Mouse (Mus musculus) erythroid progenitor cell, adult 5-6 weeks (primary cell): ENCODE results near the gene Lrmda. TPM values are rescaled to one million over a fixed set of nuclear protein-coding genes. Genes with fewer than 3 reads are reported as not detected.
"Not testable (repeated sequence)": the region's sequence is repeated elsewhere in the genome, so short reads cannot be mapped to it uniquely, and the experiment has no call there.

Source experiments
- ATAC-seq: replicated peaks from 2 replicates; pipeline ENCODE4 v1.8.0; 2016; ENCODE audit warnings: moderate number of reproducible peaks, mild to moderate bottlenecking, moderate TSS enrichment, inconsistent platforms; ENCODE audit not compliant: poor library complexity, low FRiP score, severe bottlenecking
- total RNA-seq, 2 experiments: library from RNA; stranded (forward) in 1 of 2; stranded (reverse) in 1 of 2; fragments of 150-400 nt in 1 of 2; fragments of 186-747, 209-891 nt in 1 of 2; gene quantifications; 2 replicates each; pipeline versions ENCODE4 v1.2.3 to v1.2.4; 2015 to 2017; ENCODE audit warnings: low replicate concordance in 2 of 2

The Lrmda gene
- total RNA-seq, 2 experiments from 2014 or later = 12.2 TPM; not detected in 1

DNA sequence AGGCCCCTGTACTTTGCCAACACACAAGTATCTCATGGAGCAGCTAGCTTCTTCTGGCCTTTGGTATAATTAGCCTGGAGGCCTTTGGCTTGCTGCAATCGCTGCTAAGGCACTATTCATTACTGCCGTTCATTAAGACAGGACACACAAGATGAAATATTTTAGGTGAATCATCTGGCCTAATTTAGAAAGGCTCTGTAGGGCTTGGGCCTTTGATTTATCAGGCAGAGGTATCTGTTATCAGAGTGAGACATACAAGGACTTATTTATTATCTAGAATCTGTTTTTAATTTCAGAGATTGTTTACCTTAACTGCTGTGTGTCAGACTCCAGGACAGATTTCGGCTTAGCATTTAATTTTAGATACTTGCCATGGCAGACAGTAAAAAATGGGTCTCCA is 511.2 kb downstream of the Lrmda start:
- no peak for ATAC-seq

DNA sequence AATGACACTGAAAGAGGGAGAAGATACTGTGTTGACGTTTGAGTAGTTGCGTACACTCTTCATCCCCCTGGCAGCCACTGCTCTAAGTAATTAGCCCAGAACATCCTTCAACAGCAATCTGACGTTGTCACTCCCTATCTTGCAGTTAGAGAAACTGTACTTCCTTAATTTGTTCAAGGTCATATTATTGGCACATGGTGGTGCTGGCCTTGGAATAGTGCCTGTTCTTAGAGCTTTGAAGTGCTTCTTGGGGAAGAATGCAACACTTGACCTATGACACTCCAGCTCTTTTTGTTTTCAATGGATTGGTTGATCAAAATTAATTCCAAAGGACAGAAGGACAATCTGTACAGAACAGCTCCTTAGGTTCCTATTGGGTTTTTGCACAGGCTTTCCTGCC is 514.0 kb downstream of the Lrmda start:
- no peak for ATAC-seq

DNA sequence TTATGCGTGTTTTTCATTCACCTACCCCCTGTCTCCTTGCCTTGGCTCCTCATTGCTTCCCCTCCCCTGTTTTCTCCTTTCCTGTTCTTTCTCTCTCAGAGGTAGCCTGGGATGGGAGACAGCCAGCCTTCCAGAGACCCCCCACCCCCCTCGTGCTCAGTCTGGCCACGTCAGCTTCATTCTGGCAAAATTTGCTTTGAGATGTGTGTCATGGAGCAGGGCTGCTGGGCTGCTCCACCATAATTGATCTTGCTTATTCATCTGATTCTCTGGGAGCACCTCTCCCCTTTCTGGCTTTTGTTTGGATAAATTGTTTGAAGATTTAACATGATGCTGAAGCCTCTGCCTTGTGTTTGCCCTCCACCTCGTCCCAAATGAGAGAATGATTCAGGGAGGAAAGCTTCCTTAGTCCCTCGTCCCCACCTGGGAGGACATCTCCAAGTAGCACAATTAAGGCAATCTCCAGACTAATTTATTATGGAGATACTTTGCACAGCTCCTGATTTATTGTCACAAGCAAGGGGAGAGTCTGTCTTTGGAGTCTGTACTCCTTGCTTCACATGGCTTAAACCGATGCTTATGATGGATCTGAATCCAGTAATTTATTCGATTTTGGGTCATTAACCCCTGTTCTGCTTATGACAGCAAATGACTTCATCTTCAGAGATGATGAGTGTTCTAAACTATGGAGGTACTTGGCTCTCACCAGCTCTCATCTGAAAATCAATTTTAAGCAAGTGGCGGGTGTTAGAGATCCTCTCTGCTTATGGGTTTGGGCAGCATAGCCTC is 526.6 kb downstream of the Lrmda start:
- ATAC-seq = no peak

DNA sequence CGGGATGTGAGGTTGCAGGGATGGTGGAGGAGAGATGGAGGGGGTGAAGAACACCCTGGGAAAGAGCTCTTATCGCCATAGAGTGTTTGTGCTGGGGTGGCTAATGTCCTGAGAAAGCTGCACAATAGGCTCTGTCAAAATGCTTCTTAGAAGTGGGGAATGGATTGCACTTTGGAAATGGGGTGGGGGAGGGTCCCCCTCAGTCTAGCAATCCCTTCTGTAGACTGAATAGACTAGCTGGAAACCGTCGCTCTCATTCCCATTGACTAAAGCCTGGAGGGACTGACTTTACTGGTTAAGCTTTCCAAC is 527.1 kb downstream of the Lrmda start:
- ATAC-seq = no peak

DNA sequence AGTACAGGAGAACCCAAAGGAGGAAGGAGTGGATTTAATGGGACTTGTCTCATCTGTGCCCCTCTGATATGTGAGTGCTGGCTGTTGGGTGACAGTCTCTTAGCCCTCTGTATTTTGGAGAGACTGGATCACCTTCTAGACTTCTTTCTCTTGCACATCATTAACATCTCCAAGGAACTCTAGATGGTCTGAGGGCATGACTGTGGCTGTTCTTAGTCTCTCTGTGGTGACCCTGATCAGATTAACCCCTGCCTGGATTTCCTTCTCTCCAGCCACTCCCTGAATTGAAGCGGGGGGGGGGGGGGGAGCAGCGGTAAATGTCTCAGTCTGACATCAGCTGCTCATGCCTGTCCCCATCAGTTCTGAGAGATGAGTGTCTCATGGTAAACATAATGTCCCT is 528.8 kb downstream of the Lrmda start:
- no peak for ATAC-seq

DNA sequence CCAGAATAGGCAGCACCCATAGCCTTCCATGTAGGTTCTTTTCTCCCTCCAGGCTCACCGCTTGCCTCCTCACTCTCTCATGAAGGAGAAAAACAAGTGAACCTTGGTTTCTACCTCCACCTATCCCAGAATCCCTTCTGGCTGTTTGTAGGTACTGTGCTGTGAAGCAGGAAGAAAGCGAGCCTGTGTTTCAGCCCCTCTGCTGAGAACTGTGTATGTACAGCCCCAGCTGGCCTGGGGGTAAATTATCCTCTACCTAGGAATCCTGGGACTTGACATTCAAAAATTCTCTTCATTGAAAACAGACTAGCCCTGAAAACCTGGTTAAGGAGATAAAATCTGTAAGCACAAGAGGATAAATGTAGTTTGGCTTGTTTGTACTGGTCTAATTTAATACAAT is 529.7 kb downstream of the Lrmda start:
- no peak for ATAC-seq

DNA sequence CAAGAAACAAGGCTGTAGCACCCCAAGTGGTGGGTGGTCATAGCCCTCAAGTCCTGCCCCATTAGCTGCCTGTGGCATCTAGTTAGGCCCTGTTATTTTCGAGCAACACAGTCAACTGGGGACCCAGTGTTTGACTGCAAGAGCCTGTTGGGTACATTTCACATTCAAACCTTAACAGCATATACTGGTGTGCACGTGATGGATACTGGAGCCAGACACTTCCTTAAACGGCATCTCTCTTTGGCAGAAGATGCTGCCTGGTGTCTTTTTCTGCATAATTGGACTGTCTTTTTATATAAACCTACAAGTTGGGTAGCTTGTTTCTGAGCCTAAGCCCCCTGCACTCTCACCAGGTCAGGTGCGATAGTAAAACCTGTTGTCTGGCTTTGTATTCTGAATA is 532.8 kb downstream of the Lrmda start:
- no peak for ATAC-seq

DNA sequence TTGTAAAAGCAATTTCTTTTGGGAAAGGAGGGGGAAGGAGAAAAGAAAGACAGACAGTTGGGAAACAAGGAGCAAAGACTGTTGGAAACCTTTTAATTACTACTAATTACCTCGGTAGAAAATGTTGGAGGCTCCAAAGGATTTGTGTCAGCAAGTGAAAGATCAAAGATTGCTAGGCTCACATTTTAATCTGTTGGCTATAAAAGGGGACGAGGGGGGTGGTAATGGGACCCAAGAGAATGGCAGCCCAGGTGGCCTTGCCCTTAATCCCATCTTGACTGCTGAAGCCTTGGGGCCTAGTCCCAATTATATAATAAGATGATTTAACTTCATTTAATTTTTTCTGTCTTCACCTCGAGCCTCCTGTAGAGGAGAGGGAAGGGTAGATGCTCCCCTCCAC is 533.3 kb downstream of the Lrmda start:
- ATAC-seq = no peak

DNA sequence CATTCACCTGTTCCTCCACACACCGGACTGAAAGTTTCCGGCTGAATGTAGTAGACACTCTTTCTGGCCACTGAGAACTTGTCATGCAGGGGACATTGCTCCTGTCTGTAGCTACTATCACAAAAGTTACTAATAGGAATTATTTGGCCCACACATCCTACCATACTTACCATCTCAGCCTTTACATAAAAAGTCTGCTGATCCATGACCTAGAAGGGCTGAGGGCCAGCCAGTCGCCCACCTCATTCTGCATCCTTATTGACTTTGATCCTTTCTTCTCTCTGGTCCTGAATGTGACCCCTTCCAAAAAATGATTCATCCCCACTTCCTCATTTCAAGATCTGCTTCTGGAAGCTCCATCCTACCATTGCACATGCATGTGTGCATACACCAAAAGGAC is 534.2 kb downstream of the Lrmda start:
- no peak for ATAC-seq

DNA sequence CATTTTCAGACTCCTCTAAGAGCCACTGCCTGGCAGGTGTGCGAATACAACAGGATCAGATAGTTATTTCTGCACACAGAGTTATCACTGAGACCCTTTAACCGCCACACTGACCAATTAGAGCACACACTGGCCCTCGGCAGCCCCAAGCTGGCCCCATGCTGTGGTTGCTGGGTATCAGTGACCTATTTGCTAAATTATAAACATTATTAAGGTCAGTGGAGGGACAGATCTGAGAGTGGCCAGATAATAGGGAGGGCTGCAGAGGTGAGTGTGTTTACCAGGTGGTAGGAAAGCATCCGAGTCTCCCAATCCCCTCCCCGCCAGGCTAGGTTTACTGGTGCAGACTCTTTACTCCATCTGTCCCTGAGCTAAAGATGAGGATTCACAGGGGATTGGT is 553.0 kb downstream of the Lrmda start:
- no peak for ATAC-seq

DNA sequence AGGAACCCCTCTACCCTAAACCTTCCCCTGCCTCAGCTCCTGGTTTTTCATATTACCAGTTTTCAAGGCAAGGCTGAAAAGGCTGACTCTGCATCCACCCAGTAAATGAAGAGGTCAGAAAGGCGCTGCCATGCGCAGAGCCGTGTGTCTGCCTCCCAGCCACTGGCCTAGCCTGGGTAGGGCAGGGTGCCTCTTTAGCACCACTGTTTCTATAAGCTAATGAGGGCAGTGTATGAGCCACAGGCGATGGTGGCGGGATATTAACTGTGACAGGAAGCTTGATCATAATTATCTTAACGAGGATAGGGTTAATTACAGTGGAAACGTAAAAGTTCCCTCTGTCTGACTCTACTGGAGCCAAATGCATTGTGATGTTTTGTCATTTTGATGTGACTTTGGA is 554.1 kb downstream of the Lrmda start:
- ATAC-seq = no peak

DNA sequence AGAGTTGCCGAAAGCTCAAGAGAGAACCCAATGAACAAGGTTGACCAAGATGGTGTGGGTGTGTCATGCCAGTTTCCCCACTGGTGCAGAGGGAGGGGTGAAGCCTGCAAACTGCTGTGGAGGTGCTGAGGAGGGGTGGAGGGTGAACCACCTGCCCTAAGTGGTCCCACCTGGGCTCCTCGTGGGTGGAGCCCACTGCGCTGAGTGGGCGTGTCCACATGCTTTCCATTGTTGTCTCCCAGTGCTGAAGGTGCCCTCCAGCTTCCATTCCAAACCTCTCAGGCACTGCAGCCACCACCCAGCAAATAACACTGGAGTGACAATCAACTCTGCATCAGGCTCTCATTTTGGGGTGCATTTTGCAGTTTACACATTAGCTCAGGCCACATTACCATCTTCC is 554.5 kb downstream of the Lrmda start:
- ATAC-seq = no peak

DNA sequence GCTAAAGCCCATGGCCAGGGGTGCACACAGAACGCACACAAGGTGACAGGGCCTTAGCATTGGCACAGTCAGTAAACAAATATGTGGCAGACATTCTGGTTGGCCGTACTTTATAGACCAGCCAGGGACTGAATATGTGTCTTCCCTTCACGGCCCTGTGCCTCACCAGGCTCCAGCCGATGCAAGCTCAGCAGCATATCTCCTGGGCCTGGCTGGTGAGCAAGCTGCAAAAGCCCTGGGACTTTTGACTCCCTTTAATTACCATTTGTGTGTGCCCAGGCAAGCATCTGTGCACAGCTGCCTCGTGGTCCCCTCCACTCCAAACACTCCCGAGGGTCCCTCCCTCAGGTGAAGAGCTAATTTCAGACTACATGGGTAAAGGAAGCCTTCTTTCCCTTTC is 556.9 kb downstream of the Lrmda start:
- ATAC-seq = no peak

DNA sequence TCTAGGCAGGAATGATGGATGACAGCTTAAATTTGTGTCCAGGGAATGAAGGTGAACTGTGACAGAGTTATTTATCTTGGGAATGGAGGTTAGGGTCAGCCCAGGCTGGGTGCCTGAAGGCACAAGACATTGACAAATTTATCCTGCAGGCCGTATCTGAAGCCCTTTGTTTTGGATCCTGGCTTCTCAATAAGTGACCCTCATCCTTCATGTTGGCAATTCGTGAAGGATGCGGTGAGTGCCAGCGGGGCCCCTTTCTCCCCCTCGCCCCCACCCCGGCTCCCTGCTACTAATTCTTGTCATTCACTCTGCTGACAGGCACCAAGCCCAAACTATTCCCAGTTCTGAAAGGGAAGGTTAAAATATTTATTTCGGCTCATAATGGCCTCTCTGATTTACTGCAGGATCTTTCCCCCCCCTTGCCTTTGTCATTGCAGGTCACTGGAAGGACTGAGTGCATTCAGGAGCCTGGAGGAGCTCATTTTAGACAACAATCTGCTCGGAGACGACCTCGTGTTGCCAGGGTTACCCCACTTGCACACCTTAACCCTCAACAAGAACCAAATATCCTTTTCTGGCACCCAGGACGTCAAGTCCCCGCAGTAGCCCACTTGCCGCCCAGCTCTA is 558.0 kb downstream of the Lrmda start:
- no peak for ATAC-seq

DNA sequence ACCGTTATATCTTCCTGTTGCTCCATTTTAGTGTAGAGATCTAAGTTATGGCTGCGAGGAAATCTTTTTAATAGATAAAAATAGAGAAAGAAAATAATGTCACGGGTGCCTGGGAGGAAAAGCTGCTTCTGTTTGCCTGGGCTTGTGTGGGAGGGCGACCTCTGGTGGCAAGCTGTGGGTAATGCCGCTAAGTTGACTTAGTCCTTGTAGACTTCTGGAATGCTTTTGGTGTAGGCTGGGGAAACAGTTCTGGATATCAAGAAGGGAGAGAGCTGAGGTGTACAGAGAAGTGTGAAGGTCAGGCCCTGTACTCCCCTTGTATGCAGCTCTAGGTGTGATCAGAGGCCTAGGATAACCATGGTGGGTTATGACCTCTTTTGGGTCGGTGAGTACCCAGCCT is 558.7 kb downstream of the Lrmda start:
- no peak for ATAC-seq

DNA sequence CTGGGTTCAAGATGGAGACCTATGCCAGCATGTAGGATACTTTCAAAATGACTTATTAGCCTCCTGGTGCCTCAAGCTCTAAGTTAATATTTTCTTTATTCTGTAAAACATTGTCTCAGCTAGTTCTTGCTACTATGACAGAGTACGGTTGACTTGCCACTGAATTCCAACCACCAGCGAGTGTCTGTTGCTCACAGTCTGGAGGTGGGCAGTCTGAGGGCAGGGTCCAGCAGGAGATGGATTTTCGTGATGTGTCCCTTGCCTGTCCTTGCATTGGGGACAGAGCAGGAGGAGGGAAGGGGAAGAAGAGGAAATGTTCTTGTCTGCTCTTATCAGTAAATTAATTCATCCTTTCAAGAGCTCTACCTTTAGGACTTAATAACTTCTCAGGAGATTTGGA is 559.5 kb downstream of the Lrmda start:
- ATAC-seq = no peak

DNA sequence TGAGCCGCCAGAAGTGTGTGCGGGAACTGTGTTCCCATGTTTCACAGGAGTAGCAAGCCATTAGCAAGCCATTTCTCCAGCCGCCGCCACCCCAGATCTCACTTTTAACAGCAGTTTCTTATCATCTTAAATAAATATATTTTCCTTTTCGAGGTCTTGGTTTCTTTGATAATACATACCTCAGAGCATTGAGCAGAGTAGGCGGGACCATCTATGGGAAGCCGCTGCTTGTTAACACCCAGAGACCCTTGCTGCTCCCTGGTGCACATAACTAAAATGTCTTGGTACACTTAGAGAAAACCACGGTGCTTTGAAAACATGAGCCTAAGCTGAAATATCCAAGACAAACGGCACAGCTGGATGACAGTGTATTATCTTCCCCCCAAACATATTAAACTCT is 562.6 kb downstream of the Lrmda start:
- ATAC-seq = no peak

DNA sequence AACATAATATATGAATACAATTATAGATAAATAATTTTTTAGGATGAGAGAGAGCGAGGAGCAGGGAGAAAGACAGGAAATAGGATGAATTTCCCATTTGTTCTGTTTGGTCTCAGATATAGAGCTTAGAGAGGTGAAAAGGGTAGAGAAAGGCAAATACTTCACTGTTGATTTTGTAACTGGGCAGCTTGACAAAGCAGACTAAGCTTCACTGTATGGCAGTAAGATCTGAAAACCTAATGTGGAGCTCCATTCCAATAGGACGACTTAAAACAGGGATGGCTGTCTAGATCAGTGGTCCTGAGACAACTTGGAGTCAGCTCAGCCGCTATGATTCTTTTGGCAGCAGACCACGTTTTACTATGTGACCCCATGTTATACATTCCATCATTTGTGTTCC is 566.8 kb downstream of the Lrmda start:
- ATAC-seq = no peak

DNA sequence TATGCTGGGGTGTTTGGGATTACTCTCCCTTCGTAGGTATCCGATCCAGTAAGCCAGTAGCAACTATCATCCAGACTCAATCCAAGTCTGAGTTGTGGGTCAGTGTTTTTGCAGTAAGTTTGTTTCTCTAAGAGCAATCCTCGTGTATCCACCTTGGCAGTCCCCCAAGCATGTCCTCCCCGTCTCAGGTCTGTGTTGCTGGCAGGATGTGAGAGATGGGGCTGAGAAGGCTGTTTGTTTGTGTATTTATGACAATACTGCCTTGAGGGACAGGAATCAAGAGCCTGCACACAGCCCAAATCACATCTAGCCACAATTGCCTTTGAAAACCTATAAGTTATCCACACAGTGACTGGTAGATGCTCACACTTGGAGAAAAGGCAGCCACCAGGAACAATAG is 567.3 kb downstream of the Lrmda start:
- no peak for ATAC-seq

DNA sequence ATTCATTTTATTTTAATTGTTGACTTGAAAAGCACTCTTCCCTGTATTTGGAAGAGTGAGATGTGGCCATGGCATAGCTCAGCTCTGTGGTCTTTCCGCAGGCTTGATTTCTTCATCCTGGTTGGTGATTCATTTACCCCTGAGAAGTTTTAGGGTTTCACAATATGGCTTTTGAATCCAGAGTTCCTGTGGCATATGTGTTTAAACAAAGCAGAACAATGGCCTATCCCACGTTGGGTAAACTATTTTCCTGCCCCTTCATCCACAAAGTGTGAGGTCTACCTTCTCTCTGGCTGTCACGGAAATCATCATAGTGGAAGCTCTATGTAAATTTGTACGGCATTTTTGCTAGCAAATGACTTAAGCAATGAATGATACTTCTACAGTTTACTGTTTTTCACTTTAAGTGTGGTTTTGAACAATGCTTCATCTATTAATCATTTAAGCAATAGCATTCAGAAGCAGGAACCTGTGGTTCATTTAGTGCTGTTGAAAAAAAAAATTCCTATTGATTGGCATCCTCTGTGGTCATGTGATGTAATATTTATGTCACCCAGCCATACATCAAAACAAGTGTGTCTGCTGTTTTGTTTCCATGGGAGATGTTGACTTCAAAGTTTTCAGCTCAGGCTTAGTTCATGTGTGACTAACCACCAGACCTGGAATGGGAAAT is 567.9 kb downstream of the Lrmda start:
- ATAC-seq = no peak

DNA sequence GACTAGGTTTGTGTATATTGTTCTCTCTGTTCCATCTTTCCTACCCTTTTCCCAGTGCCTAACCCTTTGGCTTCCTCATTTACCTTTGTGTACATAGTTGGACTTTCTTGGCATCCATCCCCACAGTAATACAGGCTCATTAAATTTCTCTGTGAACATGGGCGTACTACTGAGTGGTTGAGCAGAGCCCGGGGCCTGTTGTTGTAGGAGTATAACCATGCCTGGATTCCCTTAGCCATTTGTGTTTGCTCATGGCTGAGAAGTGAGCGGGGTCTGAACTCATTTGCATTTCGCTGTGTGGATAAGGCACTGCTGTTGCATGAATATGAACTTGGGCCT is 568.4 kb downstream of the Lrmda start:
- ATAC-seq = no peak

DNA sequence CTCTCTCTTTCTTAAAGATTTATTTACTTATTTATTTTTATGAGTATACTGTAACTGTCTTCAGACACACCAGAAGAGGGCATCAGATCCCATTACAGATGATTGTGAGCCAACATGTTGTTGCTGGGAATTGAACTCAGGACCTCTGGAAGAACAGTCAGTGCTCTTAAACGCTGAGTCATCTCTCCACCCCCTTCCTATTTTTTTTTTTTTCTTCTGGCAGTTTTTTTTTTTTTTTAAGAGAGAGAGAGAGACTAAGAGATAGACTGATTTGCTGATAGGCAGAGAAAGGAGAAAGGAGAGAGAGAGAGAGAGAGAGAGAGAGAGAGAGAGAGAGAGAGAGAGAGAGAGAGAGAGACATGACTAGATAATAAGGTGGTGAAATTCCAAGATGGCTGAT is 568.9 kb downstream of the Lrmda start:
- not testable (repeated sequence) for ATAC-seq
